Mouse (Mus musculus) G1E (cell line): ENCODE measurements around the gene Art2b. TPM values are rescaled to one million over a fixed set of nuclear protein-coding genes. Genes with fewer than 3 reads are reported as not detected.

Experiments
- ATAC-seq: 2 replicates; pipeline ENCODE4 v1.8.0; 2016; ENCODE audit warnings: mild to moderate bottlenecking; ENCODE audit not compliant: insufficient number of reproducible peaks, poor library complexity, low FRiP score, severe bottlenecking; ENCODE audit errors: extremely low read depth
- DNase-seq: peaks from one replicate; pipeline ENCODE4 v3.0.0; 2012; ENCODE audit warnings: low spot score
- H3K27me3 ChIP-seq: 2 replicates; pipeline ENCODE4 v1.6.1; 2012; ENCODE audit warnings: mild to moderate bottlenecking, low read length, inconsistent platforms; ENCODE audit not compliant: insufficient read depth
- H3K36me3 ChIP-seq: replicated peaks from 2 replicates; pipeline ENCODE3; 2012; ENCODE audit warnings: mild to moderate bottlenecking, inconsistent platforms
- H3K4me1 ChIP-seq: 2 replicates; pipeline ENCODE4 v1.6.1; 2012; ENCODE audit warnings: low read depth, low read length, inconsistent platforms, mixed read lengths; ENCODE audit not compliant: insufficient read depth
- H3K4me3 ChIP-seq: 2 replicates; pipeline ENCODE4 v1.5.1; 2012; ENCODE audit warnings: low read depth, mild to moderate bottlenecking, inconsistent platforms, low read length, moderate library complexity, mixed read lengths
- H3K9me3 ChIP-seq: replicated peaks from 2 replicates; pipeline ENCODE4 v1.6.1; 2012; ENCODE audit warnings: inconsistent platforms
- CTCF ChIP-seq: IDR thresholded peaks from 2 replicates; pipeline ENCODE4 v1.5.1; 2012; ENCODE audit warnings: low read depth, low read length, inconsistent platforms, mixed read lengths
- GATA1 ChIP-seq: IDR thresholded peaks from 2 replicates; pipeline ENCODE4 v1.6.1; 2012; ENCODE audit warnings: borderline replicate concordance, low read length, inconsistent platforms, mixed read lengths
- GATA2 ChIP-seq: IDR thresholded peaks from 2 replicates; pipeline ENCODE4 v1.6.1; 2012; ENCODE audit warnings: low read depth, low read length, inconsistent platforms, borderline replicate concordance
- POLR2AphosphoS5 ChIP-seq: IDR thresholded peaks from 2 replicates; pipeline ENCODE4 v1.6.1; 2012; ENCODE audit warnings: low read depth, low read length, inconsistent platforms; ENCODE audit not compliant: insufficient replicate concordance
- TAL1 ChIP-seq: conservative IDR thresholded peaks from 2 replicates; pipeline ENCODE4 v1.6.1; 2012; ENCODE audit warnings: low read depth, low read length, inconsistent platforms, mixed read lengths
- polyA plus RNA-seq: library from polyadenylated mRNA; stranded (reverse); fragments of >175 nt; gene quantifications from 2 replicates; pipeline ENCODE4 v1.2.3, GENCODE M21; 2012
- total RNA-seq, 2 experiments: library from RNA; stranded (forward) in 1 of 2; stranded (reverse) in 1 of 2; fragments of 200-1000 nt in 1 of 2; fragments of >200 nt in 1 of 2; fragmentation: Nextera tagmentation in 1 of 2; gene quantifications; 2 replicates each; pipeline ENCODE4 v1.2.3; 2014 to 2017

Art2b gene
- total and polyA plus RNA-seq, 3 experiments, result not detected

- ATAC-seq (no peak), DNase-seq (no peak)
- H3K4me3 ChIP-seq, result no peak overlapping the region
- H3K27me3 ChIP-seq, result no peaks in the 10 kb centered on the region
- H3K36me3 ChIP-seq, result no peaks in the 10 kb centered on the region
- H3K9me3 ChIP-seq, result no peaks in the 10 kb centered on the region
- no peak for TF ChIP-seq TAL1
- no peak for TF ChIP-seq GATA1
- no peak for TF ChIP-seq POLR2AphosphoS5
- no peaks in the 10 kb centered on the region for H3K4me1 ChIP-seq
Measured at GRCm38 (mm10) chr7:101550686-101551485, 34.5 kb downstream of the Art2b start.

DNA sequence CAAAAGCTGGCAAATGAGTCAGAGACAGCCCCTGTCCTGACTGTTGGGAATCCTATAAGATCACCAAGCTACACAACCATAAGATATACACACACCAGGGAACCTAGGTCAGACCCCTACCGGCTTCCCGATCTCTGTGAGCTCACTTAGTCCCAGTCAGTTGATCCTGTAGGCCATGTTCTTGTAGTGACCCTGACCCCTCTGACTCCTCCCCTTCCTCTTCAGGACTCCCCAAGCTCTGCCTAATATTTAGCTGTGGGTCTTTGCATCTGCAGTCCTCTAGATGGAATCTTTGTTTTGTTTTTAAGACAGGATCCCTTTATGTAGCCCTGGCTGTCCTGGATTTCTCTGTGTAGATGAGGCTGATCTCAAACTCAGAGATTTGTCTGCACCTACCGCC is 36.1 kb downstream of the Art2b start:
- DNase-seq, result no peak
- TF ChIP-seq GATA1, result no peak
- TF ChIP-seq GATA2, result no peak
- TF ChIP-seq POLR2AphosphoS5, result no peak
- TF ChIP-seq CTCF, result no peak
- TF ChIP-seq TAL1, result no peak
- H3K27me3 ChIP-seq, result no peaks in the 10 kb centered on the region
- H3K4me3 ChIP-seq, result no peak overlapping the region
- no peaks in the 10 kb centered on the region for H3K36me3 ChIP-seq
- no peaks in the 10 kb centered on the region for H3K4me1 ChIP-seq
- ATAC-seq, result no peak
- no peaks in the 10 kb centered on the region for H3K9me3 ChIP-seq

GRCm38 (mm10) chr7:101547651-101548050 is 37.7 kb downstream of the Art2b start:
- ATAC-seq (no peak), DNase-seq (no peak)
- Histone ChIP-seq H3K36me3 (no peaks in the 10 kb centered on the region), H3K4me1 (no peaks in the 10 kb centered on the region), H3K4me3 (no peak overlapping the region), H3K27me3 (peaks cover 3% of the 10 kb centered on the region; the same call in 1 of the 2 replicates), H3K9me3 (no peaks in the 10 kb centered on the region)
- TF ChIP-seq CTCF, result no peak

DNA sequence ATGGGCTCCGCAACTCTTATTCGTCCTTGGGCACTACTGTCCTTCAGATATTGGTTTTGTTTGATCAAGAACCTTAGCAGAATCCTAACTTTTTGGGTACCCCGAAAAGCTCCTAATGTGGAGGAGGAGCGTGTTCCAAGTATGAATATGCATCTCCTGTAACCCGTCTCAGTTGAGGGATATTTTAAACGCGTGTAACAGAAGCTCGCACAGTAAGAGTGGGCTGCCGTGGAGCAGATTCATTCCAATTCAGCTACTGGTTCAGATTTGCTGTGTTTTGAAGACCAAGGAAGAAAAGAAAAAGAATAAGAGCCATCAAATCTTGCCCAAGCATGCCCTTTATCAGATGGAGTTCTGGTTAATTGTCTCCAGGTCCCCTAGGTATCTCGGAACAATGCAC is 43.7 kb downstream of the Art2b start:
- H3K9me3 ChIP-seq, result no peaks in the 10 kb centered on the region
- H3K4me3 ChIP-seq, result no peak overlapping the region
- no peaks in the 10 kb centered on the region for H3K36me3 ChIP-seq
- H3K4me1 ChIP-seq, result no peaks in the 10 kb centered on the region
- H3K27me3 ChIP-seq, result peaks cover 6% of the 10 kb centered on the region; the same call in 1 of the 2 replicates
- ATAC-seq, result no peak
- DNase-seq, result no peak
- TF ChIP-seq CTCF, result no peak
- TF ChIP-seq GATA2, result no peak
- no peak for TF ChIP-seq TAL1
- no peak for TF ChIP-seq GATA1
- no peak for TF ChIP-seq POLR2AphosphoS5

GRCm38 (mm10) chr7:101541132-101541531 is 44.3 kb downstream of the Art2b start:
- no peaks in the 10 kb centered on the region for H3K9me3 ChIP-seq
- no peaks in the 10 kb centered on the region for H3K36me3 ChIP-seq
- DNase-seq, result no peak
- TF ChIP-seq GATA1, result no peak
- TF ChIP-seq TAL1, result no peak
- TF ChIP-seq CTCF, result no peak
- no peak for TF ChIP-seq POLR2AphosphoS5
- no peak for TF ChIP-seq GATA2
- no peaks in the 10 kb centered on the region for H3K4me1 ChIP-seq
- no peak for ATAC-seq
- no peak overlapping the region for H3K4me3 ChIP-seq
- H3K27me3 ChIP-seq, result peaks cover 6% of the 10 kb centered on the region; the same call in 1 of the 2 replicates

DNA sequence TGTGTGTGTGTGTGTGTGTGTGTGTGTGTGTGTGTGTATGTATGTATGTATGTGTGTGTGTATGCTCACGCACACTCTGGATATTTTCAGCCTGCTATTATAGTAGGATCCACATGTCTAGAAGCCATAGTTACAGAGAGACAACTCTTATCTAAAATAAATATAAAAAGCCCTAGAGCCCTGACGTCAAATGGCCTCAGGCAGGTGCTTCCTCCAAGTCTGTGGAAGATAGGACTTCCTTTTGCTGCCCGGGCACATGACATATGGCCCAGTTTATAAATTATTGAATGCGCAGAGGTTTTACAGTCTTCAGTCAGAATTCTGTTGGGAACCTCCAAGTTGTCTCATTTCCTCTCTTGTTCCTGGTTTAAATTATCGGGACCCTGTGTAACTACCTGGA is 44.7 kb downstream of the Art2b start:
- DNase-seq (no peak), ATAC-seq (no peak)
- H3K27me3 ChIP-seq, result peaks cover 6% of the 10 kb centered on the region; the same call in 1 of the 2 replicates
- H3K36me3 ChIP-seq, result no peaks in the 10 kb centered on the region
- no peaks in the 10 kb centered on the region for H3K4me1 ChIP-seq
- no peaks in the 10 kb centered on the region for H3K9me3 ChIP-seq
- no peak overlapping the region for H3K4me3 ChIP-seq
- TF ChIP-seq GATA1 (no peak), GATA2 (no peak), POLR2AphosphoS5 (no peak), TAL1 (no peak), CTCF (no peak)
